Mouse (Mus musculus) heart, embryonic 13.5 days (tissue): ENCODE data around the gene Ctdspl. TPM values are rescaled to one million over a fixed set of nuclear protein-coding genes. Genes with fewer than 3 reads are reported as not detected.

ENCODE experiments used
- ATAC-seq: fragments of 200-750 bp; cut with Nextera tagmentation; 2 replicates; pipeline ENCODE4 v1.8.0; 2017; ENCODE audit warnings: moderate TSS enrichment; ENCODE audit not compliant: insufficient number of reproducible peaks, low FRiP score, low TSS enrichment; ENCODE audit errors: extremely low read depth
- H3K27ac ChIP-seq: fragments of 300-500 bp; sonication (generic); replicated peaks from 2 replicates; pipeline ENCODE4 v1.5.1; 2015; ENCODE audit warnings: moderate library complexity, mild to moderate bottlenecking, inconsistent platforms
- H3K27me3 ChIP-seq: fragments of 300-500 bp; sonication (generic); replicated peaks from 2 replicates; pipeline ENCODE4 v1.6.1; 2015; ENCODE audit warnings: mild to moderate bottlenecking, inconsistent platforms
- H3K36me3 ChIP-seq: fragments of 300-500 bp; sonication (generic); 2 replicates; pipeline ENCODE4 v1.6.1; 2015; ENCODE audit warnings: mild to moderate bottlenecking, inconsistent platforms
- H3K4me1 ChIP-seq: fragments of 300-500 bp; sonication (generic); 2 replicates; pipeline ENCODE4 v1.6.1; 2015; ENCODE audit warnings: inconsistent platforms
- H3K4me2 ChIP-seq: fragments of 300-500 bp; sonication (generic); 2 replicates; pipeline ENCODE4 v1.6.1; 2015; ENCODE audit warnings: inconsistent platforms, mild to moderate bottlenecking, moderate library complexity
- H3K4me3 ChIP-seq: fragments of 300-500 bp; sonication (generic); 2 replicates; pipeline ENCODE4 v1.5.1; 2015; ENCODE audit warnings: moderate library complexity, mild to moderate bottlenecking, inconsistent platforms
- H3K9ac ChIP-seq: fragments of 300-500 bp; sonication (generic); 2 replicates; pipeline ENCODE4 v1.6.1; 2015; ENCODE audit warnings: inconsistent platforms, mild to moderate bottlenecking, moderate library complexity
- H3K9me3 ChIP-seq: fragments of 300-500 bp; sonication (generic); 2 replicates; pipeline ENCODE4 v1.6.1; 2016; ENCODE audit warnings: inconsistent platforms
- WGBS: fragments of 180-500 bp; shearing (Covaris S2); methylation state at CpG from one replicate; pipeline ENCODE4 v1.1.7; 2015; ENCODE audit warnings: mixed read lengths; 5-methylcytosine and 5-hydroxymethylcytosine counted together
- polyA plus RNA-seq: library from polyadenylated mRNA; unstranded; fragments of >200 nt; fragmentation: Nextera tagmentation; extraction: Ambion mirVana; gene quantifications from 2 replicates; pipeline ENCODE4 v1.2.1, GENCODE M21; 2015

The Ctdspl gene
- polyA plus RNA-seq, 1 experiment from 2014 or later, result 6.8 TPM

GRCm38 (mm10) chr9:118991750-118992585, 65.7 kb downstream of the Ctdspl start:
- no peak overlapping the region for H3K9ac ChIP-seq
- peaks cover 4% of the 10 kb centered on the region; the same call in 1 of the 2 replicates for H3K36me3 ChIP-seq
- H3K27ac ChIP-seq, result no peak overlapping the region
- no peak for ATAC-seq
- no peak overlapping the region for H3K4me3 ChIP-seq
- H3K4me1 ChIP-seq, result peaks cover 58% of the 10 kb centered on the region
- H3K27me3 ChIP-seq, result no peaks in the 10 kb centered on the region
- 79% methylated on average over 21 of the region's 21 CpGs for WGBS
- no peaks in the 10 kb centered on the region for H3K9me3 ChIP-seq
- H3K4me2 ChIP-seq, result no peak overlapping the region

GRCm38 (mm10) chr9:118992586-118992955, 66.3 kb downstream of the Ctdspl start:
- 77% methylated on average over 5 of the region's 5 CpGs for WGBS
- no peak overlapping the region for H3K4me3 ChIP-seq
- peaks cover 52% of the 10 kb centered on the region for H3K4me1 ChIP-seq
- no peak for ATAC-seq
- H3K27ac ChIP-seq, result no peak overlapping the region
- no peak overlapping the region for H3K9ac ChIP-seq
- H3K4me2 ChIP-seq, result no peak overlapping the region
- H3K36me3 ChIP-seq, result peaks cover 4% of the 10 kb centered on the region; the same call in 1 of the 2 replicates
- H3K27me3 ChIP-seq, result no peaks in the 10 kb centered on the region
- H3K9me3 ChIP-seq, result no peaks in the 10 kb centered on the region

- H3K9ac ChIP-seq, result peak overlapping the region; percentile 44; the same call in 1 of the 2 replicates
- no peak overlapping the region for H3K4me3 ChIP-seq
- peaks cover 4% of the 10 kb centered on the region; the same call in 1 of the 2 replicates for H3K36me3 ChIP-seq
- H3K27me3 ChIP-seq, result no peaks in the 10 kb centered on the region
- ATAC-seq, result no peak
- peak overlapping the region; percentile 48 for H3K27ac ChIP-seq
- 29% methylated on average over 12 of the region's 12 CpGs for WGBS
- H3K4me2 ChIP-seq, result no peak overlapping the region; the same call in 1 of the 2 replicates
- peaks cover 47% of the 10 kb centered on the region for H3K4me1 ChIP-seq
- no peaks in the 10 kb centered on the region for H3K9me3 ChIP-seq
Observed at GRCm38 (mm10) chr9:118994524-118995227, 68.4 kb downstream of the Ctdspl start.

DNA sequence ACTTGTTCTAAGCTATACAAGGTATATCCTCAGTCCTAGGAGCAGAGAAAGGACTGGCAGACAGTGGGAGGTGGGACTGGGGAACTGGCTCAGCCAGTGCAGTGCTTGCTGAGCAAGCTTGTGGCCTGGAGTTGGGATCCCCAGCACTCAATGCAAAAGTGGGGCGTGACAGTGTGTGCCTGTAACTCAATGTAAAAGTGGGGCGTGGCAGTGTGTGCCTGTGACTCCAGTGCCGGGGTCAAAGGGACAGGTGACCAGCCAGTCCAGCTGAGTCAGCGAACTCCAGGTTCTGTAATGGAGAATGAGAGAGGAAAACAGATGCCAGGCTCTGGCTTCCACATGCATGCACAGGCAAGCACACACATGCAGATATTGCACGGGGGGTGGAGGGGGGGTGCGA, 69.3 kb downstream of the Ctdspl start:
- no peak for ATAC-seq
- H3K36me3 ChIP-seq, result peaks cover 4% of the 10 kb centered on the region; the same call in 1 of the 2 replicates
- peak overlapping the region; percentile 44; the same call in 1 of the 2 replicates for H3K9ac ChIP-seq
- H3K27me3 ChIP-seq, result no peaks in the 10 kb centered on the region
- WGBS, result 88% methylated on average over 6 of the region's 6 CpGs
- H3K4me3 ChIP-seq, result no peak overlapping the region
- H3K27ac ChIP-seq, result peak overlapping the region; percentile 48
- no peaks in the 10 kb centered on the region for H3K9me3 ChIP-seq
- peaks cover 41% of the 10 kb centered on the region for H3K4me1 ChIP-seq
- H3K4me2 ChIP-seq, result no peak overlapping the region

DNA sequence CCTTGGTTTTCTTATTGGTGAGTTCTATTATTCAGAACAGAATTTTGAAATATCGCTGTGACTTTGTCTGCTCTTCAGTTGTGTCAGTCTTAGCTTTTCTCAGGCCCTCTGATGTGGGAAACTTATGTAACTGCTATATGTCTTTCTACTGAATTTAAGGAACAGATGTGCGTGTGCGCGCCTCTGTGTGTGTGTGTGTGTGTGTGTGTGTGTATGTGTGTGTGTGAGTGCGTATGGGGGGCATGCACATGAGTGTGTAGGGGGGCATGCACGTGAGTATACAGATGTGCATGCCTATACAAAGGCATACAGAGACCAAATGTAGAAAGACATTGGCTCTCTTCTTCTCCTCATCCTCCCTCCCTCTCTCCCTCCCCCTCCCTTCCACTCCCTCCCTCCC, 71.0 kb downstream of the Ctdspl start:
- no peak for ATAC-seq
- H3K4me3 ChIP-seq, result no peak overlapping the region
- 96% methylated on average over 6 of the region's 6 CpGs for WGBS

DNA sequence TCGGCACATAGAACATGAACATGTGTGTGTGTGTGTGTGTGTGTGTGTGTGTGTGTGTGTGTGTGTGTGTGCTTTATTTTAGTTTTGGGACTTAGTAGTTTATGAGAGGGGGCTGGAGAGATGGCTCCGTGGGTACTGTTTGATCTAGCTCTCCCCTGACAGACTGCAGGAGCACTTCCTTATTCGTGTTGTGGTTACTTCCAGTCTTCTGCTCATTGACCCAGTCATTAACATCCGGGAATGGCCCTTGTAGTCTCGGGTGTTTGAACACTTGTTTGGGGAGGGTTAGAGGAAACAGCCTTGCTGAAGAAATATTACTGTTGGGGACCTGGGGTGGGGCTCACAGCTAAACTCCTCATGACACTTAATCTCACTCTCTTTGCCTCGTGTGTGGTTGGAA, 73.9 kb downstream of the Ctdspl start:
- Histone ChIP-seq H3K4me1 (peaks cover 53% of the 10 kb centered on the region), H3K9me3 (no peaks in the 10 kb centered on the region), H3K27ac (no peak overlapping the region), H3K9ac (no peak overlapping the region), H3K36me3 (no peaks in the 10 kb centered on the region), H3K27me3 (no peaks in the 10 kb centered on the region), H3K4me3 (no peak overlapping the region), H3K4me2 (no peak overlapping the region)
- 53% methylated on average over 6 of the region's 6 CpGs for WGBS
- ATAC-seq, result no peak

More for the DNA sequence above, 71.0 kb downstream of the Ctdspl start:
- Histone ChIP-seq H3K9me3 (no peaks in the 10 kb centered on the region), H3K4me2 (no peak overlapping the region), H3K27me3 (no peaks in the 10 kb centered on the region), H3K27ac (no peak overlapping the region), H3K36me3 (peaks cover 4% of the 10 kb centered on the region; the same call in 1 of the 2 replicates), H3K4me1 (peaks cover 40% of the 10 kb centered on the region), H3K9ac (no peak overlapping the region)

GRCm38 (mm10) chr9:119002267-119002666, 76.0 kb downstream of the Ctdspl start:
- Histone ChIP-seq H3K27me3 (no peaks in the 10 kb centered on the region), H3K4me2 (peak overlapping the region; percentile 58), H3K9me3 (no peaks in the 10 kb centered on the region), H3K36me3 (no peaks in the 10 kb centered on the region), H3K4me3 (peak overlapping the region; percentile 26), H3K9ac (peak overlapping the region; percentile 41), H3K27ac (peak overlapping the region; percentile 83), H3K4me1 (peaks cover 59% of the 10 kb centered on the region)
- ATAC-seq, result peak; percentile 53; the same call in 1 of the 2 replicates
- WGBS, result 11% methylated on average over 17 of the region's 17 CpGs

- Histone ChIP-seq H3K36me3 (no peaks in the 10 kb centered on the region), H3K27me3 (no peaks in the 10 kb centered on the region), H3K4me3 (no peak overlapping the region), H3K4me2 (peak overlapping the region; percentile 30), H3K9me3 (no peaks in the 10 kb centered on the region), H3K9ac (peak overlapping the region; percentile 19; the same call in 1 of the 2 replicates), H3K4me1 (peaks cover 71% of the 10 kb centered on the region), H3K27ac (peak overlapping the region; percentile 12)
- ATAC-seq, result no peak
- 61% methylated on average over 23 of the region's 23 CpGs for WGBS
Observed at GRCm38 (mm10) chr9:119003990-119004702, 77.9 kb downstream of the Ctdspl start.

- WGBS, result 81% methylated on average over 16 of the region's 16 CpGs
- peak overlapping the region; percentile 19; the same call in 1 of the 2 replicates for H3K9ac ChIP-seq
- H3K27ac ChIP-seq, result peak overlapping the region; percentile 12
- H3K36me3 ChIP-seq, result no peaks in the 10 kb centered on the region
- peak overlapping the region; percentile 30 for H3K4me2 ChIP-seq
- ATAC-seq, result no peak
- H3K9me3 ChIP-seq, result no peaks in the 10 kb centered on the region
- no peak overlapping the region for H3K4me3 ChIP-seq
- H3K27me3 ChIP-seq, result no peaks in the 10 kb centered on the region
- H3K4me1 ChIP-seq, result peaks cover 76% of the 10 kb centered on the region
Observed at GRCm38 (mm10) chr9:119004703-119005076, 78.4 kb downstream of the Ctdspl start.

DNA sequence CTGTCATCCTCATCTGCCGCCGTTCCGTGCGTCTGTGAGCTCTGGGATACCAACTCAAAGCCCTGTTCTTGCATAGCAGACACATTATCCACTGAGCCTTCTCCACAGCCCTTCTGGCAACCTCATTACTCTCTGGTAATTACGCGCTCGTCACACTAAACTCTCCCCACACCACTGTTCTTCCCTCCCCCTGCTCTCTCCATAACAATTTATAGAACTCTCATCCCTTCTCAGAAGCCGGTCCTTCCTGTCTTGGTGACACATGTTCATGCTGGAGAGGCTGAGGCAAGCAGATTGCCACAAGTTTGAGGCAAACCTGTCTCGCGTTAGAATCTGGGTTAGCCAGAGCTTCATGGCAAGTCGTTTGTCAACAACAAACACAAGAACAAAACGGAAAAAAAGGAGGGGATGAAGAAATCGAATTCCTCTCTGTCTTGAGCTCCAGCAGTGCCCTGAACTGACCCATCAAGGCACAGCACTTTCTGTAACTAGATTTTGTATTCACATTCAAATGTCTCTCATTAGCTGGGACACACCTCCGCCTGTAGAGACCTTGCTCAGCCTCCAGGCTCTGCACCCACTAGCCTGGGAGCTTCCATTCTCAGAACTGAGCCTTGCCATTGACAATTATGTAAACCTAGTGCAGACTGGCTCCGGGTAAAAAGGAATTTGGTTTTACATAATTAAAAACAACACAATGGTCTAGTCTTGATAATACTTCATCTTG, 79.2 kb downstream of the Ctdspl start:
- no peaks in the 10 kb centered on the region for H3K36me3 ChIP-seq
- no peaks in the 10 kb centered on the region for H3K27me3 ChIP-seq
- H3K9me3 ChIP-seq, result no peaks in the 10 kb centered on the region
- H3K27ac ChIP-seq, result no peak overlapping the region
- no peak for ATAC-seq
- no peak overlapping the region for H3K4me2 ChIP-seq
- no peak overlapping the region for H3K4me3 ChIP-seq
- 79% methylated on average over 15 of the region's 15 CpGs for WGBS
- H3K9ac ChIP-seq, result no peak overlapping the region
- H3K4me1 ChIP-seq, result peaks cover 76% of the 10 kb centered on the region
